Mouse (Mus musculus): ENCODE measurements around the gene Adarb1.

- TF ChIP-seq CTCF (IDR thresholded peaks at IDR 0.05; ENCODE audit: control insufficient read depth, insufficient read depth, insufficient replicate concordance, low read depth, low read length) (no peak), POLR2A (IDR thresholded peaks at IDR 0.05; ENCODE audit: control insufficient read depth, low read depth, low read length) (no peak)
Measured at GRCm38 (mm10) chr10:77304840-77305533, 113.1 kb downstream of the Adarb1 start.

All from testis, adult 2 months (tissue).